Mouse (Mus musculus) common myeloid progenitor, adult 5-6 weeks (primary cell): ENCODE measurements around the gene Slc25a30. TPM values are rescaled to one million over a fixed set of nuclear protein-coding genes. Genes with fewer than 3 reads are reported as not detected.

Experiments
- ATAC-seq: replicated peaks from 2 replicates; pipeline ENCODE4 v1.8.0; 2016; ENCODE audit warnings: low read depth, mild to moderate bottlenecking, moderate TSS enrichment, inconsistent platforms; ENCODE audit not compliant: poor library complexity, severe bottlenecking
- total RNA-seq: library from RNA; stranded (forward); fragments of 200-1000, 187-1606 nt; gene quantifications from 2 replicates; pipeline ENCODE4 v1.2.3, GENCODE M21; 2017

Slc25a30 gene
- total RNA-seq, 1 experiment from 2014 or later = 29.7 TPM

DNA sequence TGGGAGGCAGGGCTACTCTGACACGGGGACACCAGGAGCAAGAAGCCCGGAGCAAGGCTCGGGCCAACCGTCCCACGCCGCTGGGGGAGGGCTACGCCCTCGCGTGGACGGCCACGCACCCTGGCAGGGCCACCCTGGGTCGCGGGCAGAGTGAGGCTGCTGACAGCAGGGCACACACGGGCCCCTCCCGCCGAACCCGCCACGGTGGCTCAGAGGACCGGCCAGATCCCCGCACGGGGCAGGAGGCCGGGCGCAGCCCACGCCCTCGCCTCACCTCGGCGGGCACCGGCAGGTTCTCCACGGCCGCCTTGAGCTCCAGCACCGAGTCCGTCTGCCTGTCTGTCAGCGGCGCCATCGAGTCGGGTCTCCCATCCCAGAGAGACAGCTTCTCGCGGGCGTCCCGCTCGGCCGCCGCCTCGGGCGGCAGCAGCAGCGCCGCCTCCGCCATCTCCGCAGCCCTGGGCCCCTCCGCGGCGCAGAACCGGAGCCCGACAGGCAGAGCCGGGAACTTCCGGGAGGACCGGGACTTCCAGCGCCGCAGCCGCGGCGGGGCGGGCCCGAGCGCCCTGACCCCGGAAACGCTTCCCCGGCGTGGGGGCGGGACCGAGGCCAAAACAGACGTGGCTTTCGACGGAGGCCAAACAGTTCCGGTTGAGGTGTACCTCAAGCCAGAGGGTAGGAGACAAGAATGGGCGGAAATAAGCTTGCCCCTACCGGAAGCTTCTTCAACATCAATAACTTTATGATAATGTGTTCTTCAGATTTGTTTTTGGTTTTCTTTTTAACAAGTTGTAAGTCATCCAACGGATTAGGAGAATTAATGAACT is 32.6 kb downstream of the Slc25a30 start, which contains the start of gene Cog3:
Gene Cog3 (minus strand): TSS at position 527 of the 827 bp plus-strand sequence.
- peak; percentile 93 for ATAC-seq

- no peak for ATAC-seq
Observed at GRCm38 (mm10) chr14:75753206-75753605, 33.6 kb downstream of the Slc25a30 start.

GRCm38 (mm10) chr14:75751040-75751439 is 35.8 kb downstream of the Slc25a30 start:
- ATAC-seq = no peak

DNA sequence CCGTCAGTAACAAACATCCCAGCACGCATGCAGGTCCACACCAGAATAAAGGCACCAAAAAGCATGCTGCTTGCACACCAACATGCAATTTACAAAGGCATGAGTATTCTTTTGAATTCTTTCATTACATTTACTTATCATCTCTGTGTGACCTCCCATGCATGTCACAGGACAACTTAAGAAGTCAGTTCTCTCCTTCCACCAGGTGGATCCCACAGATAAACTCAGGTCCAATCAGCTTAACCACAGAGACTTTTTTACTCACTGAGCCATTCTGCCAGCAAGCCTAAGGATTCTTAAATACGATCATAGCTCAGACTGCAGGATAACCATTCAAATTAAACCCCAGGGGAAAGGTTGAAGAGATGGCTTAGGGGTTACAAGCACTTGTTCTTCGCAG is 37.7 kb downstream of the Slc25a30 start:
- ATAC-seq = peak; percentile 40; the same call in 1 of the 2 replicates

- no peak for ATAC-seq
Observed at GRCm38 (mm10) chr14:75747960-75748359, 38.9 kb downstream of the Slc25a30 start.

- no peak for ATAC-seq
Observed at GRCm38 (mm10) chr14:75741904-75742303, 44.9 kb downstream of the Slc25a30 start.

DNA sequence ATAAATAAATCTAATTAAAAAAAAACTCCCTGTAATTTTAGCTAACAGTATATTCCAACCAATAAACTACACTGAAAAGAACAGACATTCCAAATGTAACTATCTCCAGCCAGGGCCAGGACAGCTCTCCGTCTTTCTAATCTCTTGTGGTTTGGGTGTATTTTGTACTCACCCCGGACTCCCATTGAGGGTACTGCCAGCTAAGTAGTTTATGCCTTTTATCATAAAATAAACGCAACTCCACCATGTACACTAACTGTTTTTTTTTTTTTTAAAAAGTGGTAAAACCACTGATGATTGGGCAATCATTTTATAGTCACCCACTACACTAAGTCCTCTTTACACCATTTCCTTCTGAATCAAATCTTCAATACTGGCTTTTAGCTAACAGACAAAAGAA is 51.2 kb downstream of the Slc25a30 start:
- peak; percentile 52; the same call in 1 of the 2 replicates for ATAC-seq

GRCm38 (mm10) chr14:75732631-75733030 is 54.2 kb downstream of the Slc25a30 start:
- ATAC-seq = no peak

DNA sequence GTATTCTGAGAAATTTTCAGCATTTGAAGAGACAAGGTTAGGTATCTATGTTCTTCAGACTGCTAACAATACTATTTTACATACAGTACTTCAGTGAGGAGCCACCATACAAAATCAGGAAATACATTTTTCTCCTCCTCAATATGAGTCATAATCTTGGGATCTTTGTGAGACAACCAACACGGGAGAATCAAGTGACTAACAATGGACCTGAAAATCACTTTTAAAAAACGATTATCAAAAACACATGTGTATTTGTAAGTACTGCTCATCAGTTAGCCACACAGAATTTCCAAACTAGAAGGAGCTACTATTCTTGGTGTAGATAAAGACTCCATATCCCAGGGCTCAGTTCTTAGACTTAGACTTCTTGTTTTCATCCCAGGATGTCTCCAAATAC is 55.5 kb downstream of the Slc25a30 start:
- no peak for ATAC-seq

DNA sequence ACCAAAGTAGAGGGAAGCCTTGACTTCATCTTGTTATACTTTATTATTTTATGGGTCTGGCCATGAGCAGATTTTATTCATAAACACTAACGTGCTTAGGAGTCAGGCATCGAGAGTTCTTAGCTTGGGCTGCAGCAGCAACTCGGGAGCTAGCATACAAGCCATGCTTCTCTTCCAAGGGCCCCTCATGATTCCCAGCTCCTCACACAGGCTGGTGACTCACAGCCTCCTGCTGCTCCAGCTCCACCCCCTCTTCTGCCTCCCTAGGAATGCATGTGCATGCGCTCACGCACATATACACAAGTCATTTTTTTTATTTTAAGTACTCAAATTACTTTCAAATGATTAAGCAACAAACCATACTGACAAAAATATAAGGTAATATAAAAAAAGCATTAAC is 58.7 kb downstream of the Slc25a30 start:
- ATAC-seq = no peak

DNA sequence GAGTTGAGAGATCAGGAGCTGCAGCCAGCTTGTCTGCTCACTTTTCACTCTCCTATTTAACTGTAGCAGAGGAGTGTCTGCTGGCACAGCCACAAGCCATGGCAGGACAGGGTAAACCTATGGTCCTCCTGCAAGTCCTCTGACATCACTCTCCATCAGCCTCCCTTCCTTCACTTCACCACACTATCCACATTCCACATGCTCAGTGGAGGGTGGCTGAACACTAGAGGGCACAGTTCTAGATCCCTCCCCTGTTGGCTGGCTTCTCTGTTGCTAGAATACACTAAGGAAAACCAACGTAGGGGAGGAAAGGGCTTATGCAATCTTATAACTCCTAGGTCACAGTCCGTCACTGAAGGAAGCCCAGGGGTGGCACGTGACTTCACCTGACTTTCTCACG is 59.8 kb downstream of the Slc25a30 start:
- ATAC-seq = peak; percentile 74; the same call in 1 of the 2 replicates

DNA sequence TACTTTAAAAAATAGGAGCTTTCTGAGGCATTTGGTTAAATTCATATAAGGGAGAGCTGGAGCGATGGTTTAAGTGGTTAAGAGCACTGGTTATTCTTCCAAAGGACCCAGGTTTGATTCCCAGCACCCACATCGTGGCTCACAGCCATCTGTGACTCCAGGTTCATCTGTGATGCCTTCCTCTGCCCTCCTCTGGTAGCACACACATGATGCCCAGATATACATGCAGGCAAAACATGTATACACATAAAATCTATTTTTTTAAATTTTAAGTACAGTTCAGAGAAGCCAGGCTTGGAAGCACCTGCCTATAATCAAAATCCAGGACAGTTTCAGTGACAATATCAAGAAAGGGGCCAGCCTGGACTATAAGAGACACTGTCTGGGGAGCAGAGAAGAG is 64.0 kb downstream of the Slc25a30 start:
- ATAC-seq = no peak

DNA sequence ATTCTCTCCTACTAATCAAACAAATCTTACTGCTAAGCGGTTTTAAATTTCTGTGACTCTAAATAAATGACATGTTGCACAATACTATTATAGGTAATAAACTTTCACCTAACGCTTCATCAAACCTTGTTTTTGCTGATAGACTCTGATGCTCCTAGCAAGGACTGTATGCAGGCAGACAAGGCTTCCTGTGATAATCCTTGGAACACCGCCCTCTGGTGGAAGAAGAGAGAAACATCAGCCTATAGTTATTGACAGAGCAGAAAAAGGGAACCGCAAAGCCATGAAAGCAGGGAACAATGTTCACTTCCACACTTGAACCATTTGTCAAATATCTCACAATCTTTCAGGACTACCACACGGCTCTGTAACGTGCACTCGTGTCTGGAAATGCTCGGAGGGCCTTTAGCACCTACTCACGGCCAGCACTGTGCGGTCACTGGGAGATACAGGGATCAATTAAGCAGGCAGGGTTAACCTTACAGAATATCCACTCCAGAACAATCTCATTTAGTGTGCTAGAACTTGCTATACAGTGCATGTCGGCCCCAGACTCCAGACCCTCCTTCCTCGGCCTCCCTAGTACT is 64.8 kb downstream of the Slc25a30 start:
- ATAC-seq = peak; percentile 80; the same call in 1 of the 2 replicates

DNA sequence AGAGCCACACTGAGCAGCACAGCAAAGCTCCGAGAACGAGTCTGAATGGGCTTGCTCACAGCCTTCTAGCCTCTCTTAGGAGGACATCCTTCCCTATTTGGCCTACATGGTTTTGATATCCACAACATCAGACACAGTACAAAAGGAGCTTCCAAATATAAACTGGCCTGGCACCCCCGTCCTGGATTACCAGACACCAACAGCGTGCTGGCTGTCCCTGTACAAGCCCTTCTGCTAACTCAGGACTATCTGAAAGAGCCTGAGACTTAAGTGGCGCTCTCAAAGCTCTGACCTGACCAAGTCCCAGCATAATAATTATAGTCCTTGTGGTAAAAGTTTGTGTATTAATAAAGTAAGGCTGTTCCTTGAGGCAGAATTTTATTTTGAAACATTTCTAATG is 66.7 kb downstream of the Slc25a30 start:
- no peak for ATAC-seq

GRCm38 (mm10) chr14:75716410-75716809 is 70.4 kb downstream of the Slc25a30 start:
- ATAC-seq = no peak

DNA sequence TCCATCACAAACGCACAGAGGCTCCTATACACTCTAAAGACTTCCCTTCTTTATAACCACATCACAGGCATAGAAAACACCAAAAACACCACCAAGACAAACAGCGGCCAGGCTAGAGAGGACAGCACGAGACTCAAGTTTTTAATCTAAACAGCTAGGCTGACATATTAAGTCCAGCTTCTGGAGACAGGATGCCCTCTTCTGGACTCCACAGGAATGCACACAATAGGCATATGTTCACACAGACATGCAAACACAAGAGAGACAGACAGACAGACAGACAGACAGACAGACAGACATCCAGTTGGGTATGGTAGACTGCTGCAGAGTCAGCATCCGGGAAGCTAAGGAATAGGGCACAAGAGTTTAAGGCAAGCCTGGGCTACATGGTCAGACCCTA is 73.2 kb downstream of the Slc25a30 start:
- ATAC-seq = no peak

GRCm38 (mm10) chr14:75712687-75713086 is 74.2 kb downstream of the Slc25a30 start:
- ATAC-seq = no peak

DNA sequence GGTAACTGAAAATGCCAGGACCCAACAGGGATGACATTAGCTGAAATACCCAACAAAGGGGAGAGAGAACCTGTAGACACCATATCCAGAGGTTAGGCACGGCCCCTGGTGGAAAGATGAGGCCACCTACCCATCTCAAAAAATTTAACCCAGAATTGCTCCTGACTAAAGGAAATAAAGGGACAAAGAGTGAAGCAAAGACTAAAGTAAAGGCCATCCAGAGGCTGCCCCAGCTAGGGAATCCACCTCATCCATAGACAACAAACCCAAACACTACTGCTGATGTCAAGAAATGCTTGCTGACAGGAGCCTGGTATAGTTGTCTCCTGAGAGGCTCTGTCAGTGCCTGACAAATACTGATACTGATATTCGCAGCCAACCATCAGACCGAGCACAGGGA is 75.1 kb downstream of the Slc25a30 start:
- ATAC-seq = no peak
